Mouse (Mus musculus) stomach, postnatal 0 days (tissue): ENCODE measurements around the gene Tmed5. TPM values are rescaled to one million over a fixed set of nuclear protein-coding genes. Genes with fewer than 3 reads are reported as not detected.

Source experiments
- ATAC-seq: fragments of 200-750 bp; cut with Nextera tagmentation; 2 replicates; pipeline ENCODE4 v1.8.0; 2017; ENCODE audit not compliant: low FRiP score, low TSS enrichment
- DNase-seq: peaks from one replicate; pipeline ENCODE4 v3.0.0-alpha.2; 2016; ENCODE audit warnings: low spot score
- H3K27ac ChIP-seq: fragments of 300-500 bp; sonication (generic); replicated peaks from 2 replicates; pipeline ENCODE4 v1.5.1; 2014; ENCODE audit warnings: mild to moderate bottlenecking, control low read depth
- H3K27me3 ChIP-seq: fragments of 300-500 bp; sonication (generic); 2 replicates; pipeline ENCODE4 v1.6.1; 2014; ENCODE audit warnings: low read length; ENCODE audit not compliant: control insufficient read depth, insufficient read depth
- H3K36me3 ChIP-seq: fragments of 300-500 bp; sonication (generic); 2 replicates; pipeline ENCODE4 v1.6.1; 2014; ENCODE audit warnings: low read length, mixed read lengths; ENCODE audit not compliant: control insufficient read depth, insufficient read depth
- H3K4me1 ChIP-seq: fragments of 300-500 bp; sonication (generic); replicated peaks from 2 replicates; pipeline ENCODE4 v1.6.1; 2014; ENCODE audit warnings: antibody characterized with exemption; ENCODE audit not compliant: control insufficient read depth, insufficient read depth
- H3K4me2 ChIP-seq: fragments of 300-500 bp; sonication (generic); replicated peaks from 2 replicates; pipeline ENCODE4 v1.6.1; 2014; ENCODE audit warnings: low read depth, mild to moderate bottlenecking, control low read depth, moderate library complexity
- H3K4me3 ChIP-seq: fragments of 300-500 bp; sonication (generic); 2 replicates; pipeline ENCODE4 v1.5.1; 2014; ENCODE audit warnings: low read depth, low read length, control low read depth
- H3K9ac ChIP-seq: fragments of 300-500 bp; sonication (generic); 2 replicates; pipeline ENCODE4 v1.6.1; 2014; ENCODE audit warnings: mild to moderate bottlenecking, low read length, control low read depth, mixed read lengths
- H3K9me3 ChIP-seq: fragments of 300-500 bp; sonication (generic); 2 replicates; pipeline ENCODE4 v1.6.1; 2016; ENCODE audit warnings: low read length; ENCODE audit not compliant: control insufficient read depth
- CTCF ChIP-seq: IDR thresholded peaks from 2 replicates; pipeline ENCODE4 v1.5.1; 2016; ENCODE audit warnings: antibody characterized with exemption, low read depth, mild to moderate bottlenecking, moderate library complexity
- EP300 ChIP-seq: optimal IDR thresholded peaks from 2 replicates; pipeline ENCODE3; 2016; ENCODE audit warnings: antibody characterized with exemption
- WGBS: fragments of 180-500 bp; shearing (Covaris S2); extraction: QIAGEN DNeasy Blood & Tissue Kit; methylation state at CpG from one replicate; pipeline ENCODE4 v1.1.7; 2014; 5-methylcytosine and 5-hydroxymethylcytosine counted together
- polyA plus RNA-seq: library from polyadenylated mRNA; unstranded; fragments of >200 nt; fragmentation: Nextera tagmentation; extraction: Ambion mirVana; gene quantifications from 2 replicates; pipeline ENCODE4 v1.2.1, GENCODE M21; 2015

The Tmed5 gene
- polyA plus RNA-seq, 1 experiment from 2014 or later: 58.5 TPM

DNA sequence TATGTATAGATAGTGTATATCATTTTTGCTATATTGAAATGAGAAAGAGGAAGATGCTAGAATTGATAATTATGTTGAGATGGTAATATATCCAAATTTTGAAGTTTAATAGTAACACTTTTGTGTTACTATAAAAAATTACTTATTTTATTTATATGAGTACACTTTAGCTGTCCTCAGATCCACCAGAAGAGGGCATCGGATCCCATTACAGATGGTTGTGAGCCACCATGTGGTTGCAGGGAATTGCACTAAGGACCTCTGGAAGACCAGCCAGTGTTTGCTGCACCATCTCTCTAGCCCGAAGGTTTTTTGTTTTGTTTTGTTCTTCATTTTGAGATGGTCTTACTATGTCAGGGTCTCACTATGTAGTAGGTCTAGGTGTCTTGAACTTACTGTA, 47.0 kb downstream of the Tmed5 start:
- H3K9ac ChIP-seq: no peak overlapping the region
- no peak overlapping the region for H3K4me3 ChIP-seq
- H3K4me1 ChIP-seq: no peaks in the 10 kb centered on the region
- DNase-seq (no peak), ATAC-seq (no peak)
- H3K4me2 ChIP-seq: no peak overlapping the region
- H3K27me3 ChIP-seq: no peaks in the 10 kb centered on the region
- no peaks in the 10 kb centered on the region for H3K9me3 ChIP-seq
- peaks cover under 1% of the 10 kb centered on the region; the same call in 1 of the 2 replicates for H3K36me3 ChIP-seq
- no peak overlapping the region for H3K27ac ChIP-seq
- TF ChIP-seq CTCF (peak; percentile 46), EP300 (no peak)
- 90% methylated on average over 2 of the region's 2 CpGs for WGBS

DNA sequence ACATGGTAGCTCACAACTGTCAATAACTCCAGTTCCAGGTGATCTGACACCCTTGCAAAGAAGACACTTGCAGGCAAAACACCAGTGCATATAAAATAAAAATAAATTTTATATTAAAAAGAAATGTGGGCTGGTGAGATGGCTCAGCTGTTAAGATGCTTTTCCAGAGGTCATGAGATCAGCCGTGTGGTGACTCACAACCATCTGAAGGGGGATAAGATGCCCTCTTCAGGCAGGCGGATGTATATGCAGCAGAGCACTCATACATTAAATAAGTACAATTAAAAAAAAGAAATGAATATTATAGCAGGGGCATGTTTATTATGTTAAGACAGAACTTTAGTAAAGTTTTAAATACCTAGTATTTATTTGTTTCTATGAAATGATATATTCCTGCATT, 50.0 kb downstream of the Tmed5 start:
- H3K36me3 ChIP-seq: no peaks in the 10 kb centered on the region; the same call in 1 of the 2 replicates
- WGBS: 43% methylated on average over 2 of the region's 2 CpGs
- DNase-seq (peak; percentile 18), ATAC-seq (no peak)
- no peak overlapping the region for H3K27ac ChIP-seq
- H3K4me3 ChIP-seq: no peak overlapping the region
- H3K4me2 ChIP-seq: no peak overlapping the region
- H3K9ac ChIP-seq: no peak overlapping the region
- TF ChIP-seq EP300 (no peak), CTCF (peak; percentile 65)
- no peaks in the 10 kb centered on the region for H3K27me3 ChIP-seq
- H3K4me1 ChIP-seq: no peaks in the 10 kb centered on the region
- H3K9me3 ChIP-seq: no peaks in the 10 kb centered on the region

DNA sequence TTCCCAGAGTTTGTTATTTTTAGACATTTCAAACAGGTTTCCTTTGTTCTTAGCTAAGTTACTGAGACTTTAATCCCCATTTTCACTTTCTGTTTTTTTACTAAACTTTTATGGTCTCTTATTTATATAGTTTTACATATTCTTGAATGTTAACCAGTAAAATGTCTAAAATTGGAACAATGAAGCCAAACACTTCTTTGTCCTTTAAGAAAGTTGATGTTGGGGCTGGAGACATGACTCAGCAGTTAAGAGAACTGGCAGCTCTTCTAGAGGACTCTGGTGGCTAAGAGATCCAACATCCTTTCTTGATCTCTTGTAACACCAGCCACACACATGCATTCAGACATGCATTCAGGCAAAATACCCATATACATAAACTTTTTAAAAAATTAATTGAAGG, 52.8 kb downstream of the Tmed5 start:
- H3K9ac ChIP-seq: no peak overlapping the region
- no peaks in the 10 kb centered on the region for H3K9me3 ChIP-seq
- H3K27me3 ChIP-seq: no peaks in the 10 kb centered on the region
- H3K4me2 ChIP-seq: no peak overlapping the region
- no peak for TF ChIP-seq CTCF
- no peak for TF ChIP-seq EP300
- no peaks in the 10 kb centered on the region for H3K4me1 ChIP-seq
- no peaks in the 10 kb centered on the region for H3K36me3 ChIP-seq
- ATAC-seq (no peak), DNase-seq (no peak)
- no peak overlapping the region for H3K27ac ChIP-seq
- H3K4me3 ChIP-seq: no peak overlapping the region

DNA sequence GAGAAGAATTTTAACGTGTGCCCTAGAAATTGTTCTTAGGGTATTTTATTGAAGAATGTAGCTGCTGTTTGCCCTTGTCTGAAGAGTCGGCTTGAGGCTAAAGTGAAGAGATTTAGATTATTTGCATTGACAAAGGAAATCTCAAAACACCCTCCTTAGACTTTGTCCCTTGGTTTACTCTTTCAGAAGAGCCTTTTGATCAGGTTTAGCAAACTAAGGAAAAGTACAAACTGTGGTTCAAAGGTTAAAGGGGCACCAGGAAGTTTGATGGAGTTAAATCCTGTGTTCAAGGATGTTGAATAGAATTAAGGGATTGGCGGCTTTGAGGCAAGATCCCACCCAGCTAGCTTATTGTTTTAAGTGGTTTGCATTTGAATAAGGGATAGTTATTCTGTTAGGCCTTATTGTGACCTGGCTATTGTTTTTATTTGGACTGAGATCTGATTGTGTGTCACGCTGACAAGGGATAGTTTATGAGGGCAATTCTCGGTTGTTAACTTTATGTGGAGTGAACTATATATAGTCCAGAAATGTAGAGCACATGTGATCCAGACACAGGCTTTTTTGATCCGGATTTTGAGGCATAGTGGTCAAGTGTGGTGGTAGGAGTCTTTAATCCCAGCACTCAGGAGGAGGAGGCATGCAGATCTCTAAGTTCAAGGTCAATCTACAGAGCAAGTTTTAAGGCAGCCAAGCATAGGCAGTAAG, 55.4 kb downstream of the Tmed5 start:
- ATAC-seq: no peak
- Histone ChIP-seq H3K27ac (no peak overlapping the region), H3K4me3 (no peak overlapping the region), H3K4me2 (no peak overlapping the region), H3K9ac (no peak overlapping the region), H3K4me1 (no peaks in the 10 kb centered on the region), H3K9me3 (no peaks in the 10 kb centered on the region), H3K27me3 (no peaks in the 10 kb centered on the region), H3K36me3 (no peaks in the 10 kb centered on the region)
- no peak for DNase-seq
- no peak for TF ChIP-seq EP300
- TF ChIP-seq CTCF: no peak
- WGBS: 63% methylated on average over 6 of the region's 6 CpGs

DNA sequence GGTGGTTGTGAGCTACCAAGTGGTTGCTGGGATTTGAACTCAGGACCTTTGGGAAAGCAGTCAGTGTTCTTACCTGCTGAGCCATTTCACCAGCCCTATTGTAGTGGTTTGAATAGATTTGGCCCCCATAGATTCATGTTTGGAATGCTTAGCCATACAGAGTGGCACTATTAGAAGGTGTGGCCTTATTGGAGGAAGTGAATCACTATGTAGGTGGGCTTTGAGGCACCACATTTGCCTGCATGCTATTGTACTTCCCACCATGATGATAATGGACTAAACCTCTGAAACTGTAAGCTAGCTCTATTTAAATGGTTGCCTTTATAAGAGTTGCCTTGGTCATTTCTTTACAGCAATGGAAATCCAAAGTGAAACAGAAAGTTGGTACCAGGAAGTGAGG, 56.2 kb downstream of the Tmed5 start:
- H3K4me1 ChIP-seq: no peaks in the 10 kb centered on the region
- no peaks in the 10 kb centered on the region for H3K36me3 ChIP-seq
- H3K4me2 ChIP-seq: no peak overlapping the region
- ATAC-seq: no peak
- no peak overlapping the region for H3K4me3 ChIP-seq
- H3K9me3 ChIP-seq: no peaks in the 10 kb centered on the region
- TF ChIP-seq EP300: no peak
- TF ChIP-seq CTCF: no peak
- H3K27me3 ChIP-seq: no peaks in the 10 kb centered on the region
- H3K9ac ChIP-seq: no peak overlapping the region
- H3K27ac ChIP-seq: no peak overlapping the region
- DNase-seq: no peak

DNA sequence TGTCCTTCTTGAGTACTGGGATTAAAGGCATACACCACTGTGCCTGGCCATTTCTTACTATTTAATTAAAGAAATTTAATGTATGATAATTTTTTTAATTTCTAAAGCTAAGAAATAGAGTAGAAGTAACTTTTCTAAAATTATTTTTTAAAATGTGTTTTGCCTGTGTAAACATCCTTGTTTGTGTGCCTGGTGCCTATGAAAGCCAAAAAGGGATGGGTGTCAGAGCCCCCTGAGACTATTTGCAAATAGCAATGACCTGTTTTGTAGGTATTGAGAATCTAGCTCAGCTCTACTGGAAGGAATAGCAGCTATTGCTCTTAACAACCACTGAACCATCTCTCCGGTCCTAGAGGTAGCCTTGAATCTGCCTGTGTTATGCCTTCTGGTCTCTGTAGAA, 60.1 kb downstream of the Tmed5 start:
- no peaks in the 10 kb centered on the region for H3K4me1 ChIP-seq
- 97% methylated on average over 1 of the region's 1 CpGs for WGBS
- ATAC-seq (no peak), DNase-seq (no peak)
- no peaks in the 10 kb centered on the region for H3K27me3 ChIP-seq
- TF ChIP-seq EP300: no peak
- no peak for TF ChIP-seq CTCF
- H3K9ac ChIP-seq: no peak overlapping the region
- H3K27ac ChIP-seq: no peak overlapping the region
- H3K36me3 ChIP-seq: no peaks in the 10 kb centered on the region
- H3K9me3 ChIP-seq: no peaks in the 10 kb centered on the region
- H3K4me2 ChIP-seq: no peak overlapping the region
- no peak overlapping the region for H3K4me3 ChIP-seq
